Mouse (Mus musculus): ENCODE results near the gene Dennd5b. TPM values are rescaled to one million over a fixed set of nuclear protein-coding genes. Genes with fewer than 3 reads are reported as not detected.
A peak's percentile ranks its signal among the peaks of the same experiment; 100 is the strongest.

Gene Dennd5b
- 42.4 and 61.0 TPM in 2 replicates for total RNA-seq (2014; rRNA removed)
- 11.9 TPM in 2 replicates for polyA plus RNA-seq (2015; fragmentation: Nextera tagmentation; extraction: Ambion mirVana)

DNA sequence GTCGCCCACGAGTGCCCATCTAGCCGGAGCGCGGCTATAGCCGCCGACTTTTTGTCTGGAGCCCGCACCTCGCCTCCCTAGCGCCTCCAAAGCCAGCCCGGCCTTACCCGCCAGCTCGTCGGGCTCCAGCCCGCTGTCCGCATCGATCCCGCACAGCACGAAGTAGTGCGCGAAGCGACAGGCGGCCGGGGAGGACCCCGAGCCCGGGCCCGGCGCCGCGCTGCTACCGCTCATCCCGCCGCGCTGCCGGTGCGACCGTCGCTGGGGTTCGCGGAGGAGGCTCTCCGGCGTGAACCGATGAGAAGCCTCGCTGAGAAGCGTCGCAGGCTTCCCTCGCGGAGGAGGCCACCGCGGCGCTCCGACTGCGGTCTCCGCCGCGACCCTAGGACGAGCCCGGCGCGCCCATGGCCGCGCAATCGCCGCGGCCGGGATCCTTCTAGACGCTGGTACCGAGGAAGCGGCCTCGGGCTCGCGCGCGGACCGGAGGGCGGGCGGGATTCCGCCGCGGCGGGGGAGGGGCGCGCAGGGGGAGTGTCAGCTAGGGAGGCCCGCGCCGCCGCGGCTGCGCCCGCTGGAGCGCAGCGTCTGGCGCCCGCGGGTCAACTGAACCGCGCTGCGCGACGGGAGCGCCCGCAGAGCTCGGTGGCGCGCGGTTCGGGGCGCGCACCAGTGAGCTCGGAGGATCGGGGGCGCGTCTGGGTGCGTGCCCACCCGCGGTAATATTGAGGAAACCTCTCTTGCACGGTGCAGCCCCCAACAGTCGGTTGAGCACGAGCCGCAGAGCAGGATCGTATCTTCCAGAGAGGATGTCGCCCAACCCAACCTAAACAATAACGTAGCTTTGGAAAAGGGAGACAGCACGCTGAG lies at the start of gene Dennd5b:
TSS of gene Dennd5b (minus strand) at position 605 of the 867 bp plus-strand sequence.
- Histone ChIP-seq H3K9ac (replicated peaks; ENCODE audit: low read length) (peak within 1 kb of the TSS; percentile 96), H3K4me2 (ENCODE audit: low read depth, low read length) (peak within 1 kb of the TSS; percentile 74), H3K9me3 (ENCODE audit: low read length) (no peaks in the 10 kb centered on the region), H3K27me3 (ENCODE audit: insufficient read depth, low read length) (no peaks in the 10 kb centered on the region), H3K4me3 (ENCODE audit: low read length) (peak within 1 kb of the TSS; percentile 97), H3K4me1 (ENCODE audit: insufficient read depth, low read length) (peaks cover 4% of the 10 kb centered on the region; the same call in 1 of the 2 replicates), H3K27ac (peak within 1 kb of the TSS; percentile 96), H3K36me3 (ENCODE audit: insufficient read depth, low read length) (no peaks in the 10 kb centered on the region)
- under 1% methylated on average over 98 of the region's 124 CpGs for WGBS
- ATAC-seq (peak; percentile 94), DNase-seq (ENCODE audit: low spot score) (peak; percentile 93)
- TF ChIP-seq CTCF (IDR thresholded peaks at IDR 0.05; ENCODE audit: low read depth), result no peak

- Histone ChIP-seq H3K4me3 (ENCODE audit: low read length) (no peak overlapping the region), H3K9ac (replicated peaks; ENCODE audit: low read length) (no peak overlapping the region), H3K36me3 (ENCODE audit: insufficient read depth, low read length) (no peaks in the 10 kb centered on the region; the same call in 1 of the 2 replicates), H3K4me2 (ENCODE audit: low read depth, low read length) (no peak overlapping the region), H3K4me1 (ENCODE audit: insufficient read depth, low read length) (no peaks in the 10 kb centered on the region), H3K27me3 (ENCODE audit: insufficient read depth, low read length) (no peaks in the 10 kb centered on the region), H3K27ac (no peak overlapping the region), H3K9me3 (ENCODE audit: low read length) (no peaks in the 10 kb centered on the region)
- ATAC-seq (no peak), DNase-seq (ENCODE audit: low spot score) (no peak)
- no peak for TF ChIP-seq CTCF (IDR thresholded peaks at IDR 0.05; ENCODE audit: low read depth)
- 89% methylated on average over 7 of the region's 7 CpGs for WGBS
Observed at GRCm38 (mm10) chr6:149148436-149149229, 47.2 kb upstream of the Dennd5b start.

DNA sequence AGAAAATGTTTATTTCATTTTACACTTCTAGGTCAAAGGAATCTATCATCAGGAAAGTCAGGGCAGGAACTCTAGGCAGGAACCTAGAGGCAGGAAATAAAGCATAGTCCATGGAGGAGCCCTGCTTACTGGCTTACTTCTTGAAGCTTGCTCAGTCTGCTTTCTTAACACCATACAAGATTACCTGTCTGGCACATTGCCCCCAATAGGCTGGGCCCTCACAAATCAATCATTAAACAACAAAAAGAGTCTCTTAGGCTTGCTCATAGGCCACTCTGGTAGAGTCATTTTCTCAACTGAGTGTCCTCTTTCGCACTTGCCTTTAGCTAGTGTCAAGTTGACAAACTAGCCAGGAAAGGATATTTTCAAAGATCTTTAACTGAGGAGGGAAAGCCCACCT lies 43.7 kb upstream of the Dennd5b start:
- no peaks in the 10 kb centered on the region for H3K27me3 ChIP-seq (ENCODE audit: insufficient read depth, low read length)
- no peak for DNase-seq (ENCODE audit: low spot score)
- TF ChIP-seq CTCF (IDR thresholded peaks at IDR 0.05; ENCODE audit: low read depth), result no peak
- no peak for ATAC-seq
- 98% methylated on average over 1 of the region's 1 CpGs for WGBS
- H3K4me2 ChIP-seq (ENCODE audit: low read depth, low read length), result no peak overlapping the region
- H3K27ac ChIP-seq, result no peak overlapping the region
- no peak overlapping the region for H3K4me3 ChIP-seq (ENCODE audit: low read length)
- H3K36me3 ChIP-seq (ENCODE audit: insufficient read depth, low read length), result no peaks in the 10 kb centered on the region
- no peaks in the 10 kb centered on the region for H3K9me3 ChIP-seq (ENCODE audit: low read length)
- H3K9ac ChIP-seq (replicated peaks; ENCODE audit: low read length), result no peak overlapping the region
- H3K4me1 ChIP-seq (ENCODE audit: insufficient read depth, low read length), result no peaks in the 10 kb centered on the region

DNA sequence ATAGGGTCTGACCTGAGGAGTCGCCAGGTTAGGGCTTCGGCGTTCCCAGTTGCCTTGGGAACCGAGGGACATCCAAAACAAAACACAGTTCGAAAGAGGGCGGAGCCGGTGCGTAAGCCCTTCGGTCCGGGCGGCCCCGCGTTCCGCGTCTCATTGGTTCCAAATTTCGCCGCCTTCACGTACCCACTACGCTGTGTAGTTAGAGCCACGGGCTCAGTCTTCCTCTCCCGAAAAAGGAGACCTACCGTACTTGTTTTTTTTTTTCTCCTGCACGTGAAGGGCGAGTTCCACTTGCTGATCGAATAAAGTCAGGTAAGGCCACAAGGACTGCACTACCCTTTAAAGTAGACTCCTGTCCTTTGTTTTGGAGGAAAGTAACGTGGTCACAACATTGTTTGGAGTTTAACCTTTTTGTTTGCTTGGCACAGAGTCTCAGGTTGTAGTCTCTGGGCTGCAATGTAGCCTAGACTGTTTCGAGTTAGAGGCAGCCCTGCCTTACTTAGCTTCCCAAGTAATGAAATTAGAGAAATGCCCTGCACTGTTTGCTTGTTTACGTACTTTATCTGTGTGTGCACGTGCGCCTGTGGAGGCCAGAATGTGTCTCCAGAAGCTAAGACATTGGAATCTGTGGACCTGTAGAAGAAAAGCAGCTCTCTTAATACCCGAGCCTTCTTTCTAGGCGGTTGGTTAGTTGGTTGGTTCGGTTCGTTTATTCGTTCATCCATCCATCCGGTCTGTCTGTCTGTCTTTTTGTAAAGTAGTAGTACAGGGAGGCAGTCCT lies 40.1 kb upstream of the Dennd5b start:
- WGBS, result 4% methylated on average over 36 of the region's 36 CpGs
- 0 out of 2 replicates have a peak, but pooled peaks have one; percentile 2 for TF ChIP-seq CTCF (IDR thresholded peaks at IDR 0.05; ENCODE audit: low read depth)
- Histone ChIP-seq H3K27ac (no peak overlapping the region), H3K9me3 (ENCODE audit: low read length) (no peaks in the 10 kb centered on the region), H3K9ac (replicated peaks; ENCODE audit: low read length) (peak overlapping the region; percentile 13), H3K27me3 (ENCODE audit: insufficient read depth, low read length) (no peaks in the 10 kb centered on the region), H3K4me3 (ENCODE audit: low read length) (peak overlapping the region; percentile 35), H3K36me3 (ENCODE audit: insufficient read depth, low read length) (no peaks in the 10 kb centered on the region), H3K4me1 (ENCODE audit: insufficient read depth, low read length) (no peaks in the 10 kb centered on the region), H3K4me2 (ENCODE audit: low read depth, low read length) (peak overlapping the region; percentile 58)
- DNase-seq (ENCODE audit: low spot score) (peak; percentile 86), ATAC-seq (peak; percentile 97)

- H3K27me3 ChIP-seq (ENCODE audit: insufficient read depth, low read length), result no peaks in the 10 kb centered on the region
- H3K9ac ChIP-seq (replicated peaks; ENCODE audit: low read length), result no peak within 1 kb of the TSS
- H3K4me1 ChIP-seq (ENCODE audit: insufficient read depth, low read length), result no peaks in the 10 kb centered on the region
- DNase-seq (ENCODE audit: low spot score) (no peak), ATAC-seq (no peak)
- H3K36me3 ChIP-seq (ENCODE audit: insufficient read depth, low read length), result no peaks in the 10 kb centered on the region
- H3K9me3 ChIP-seq (ENCODE audit: low read length), result no peaks in the 10 kb centered on the region
- no peak within 1 kb of the TSS for H3K27ac ChIP-seq
- no peak within 1 kb of the TSS for H3K4me3 ChIP-seq (ENCODE audit: low read length)
- no peak within 1 kb of the TSS for H3K4me2 ChIP-seq (ENCODE audit: low read depth, low read length)
- 77% methylated on average over 1 of the region's 1 CpGs for WGBS
- no peak for TF ChIP-seq CTCF (IDR thresholded peaks at IDR 0.05; ENCODE audit: low read depth)
Observed at GRCm38 (mm10) chr6:149139471-149139870, 38.0 kb upstream of the Dennd5b start, which contains the start of gene Etfbkmt. Etfbkmt (plus strand) TSS chr6:149139849.

DNA sequence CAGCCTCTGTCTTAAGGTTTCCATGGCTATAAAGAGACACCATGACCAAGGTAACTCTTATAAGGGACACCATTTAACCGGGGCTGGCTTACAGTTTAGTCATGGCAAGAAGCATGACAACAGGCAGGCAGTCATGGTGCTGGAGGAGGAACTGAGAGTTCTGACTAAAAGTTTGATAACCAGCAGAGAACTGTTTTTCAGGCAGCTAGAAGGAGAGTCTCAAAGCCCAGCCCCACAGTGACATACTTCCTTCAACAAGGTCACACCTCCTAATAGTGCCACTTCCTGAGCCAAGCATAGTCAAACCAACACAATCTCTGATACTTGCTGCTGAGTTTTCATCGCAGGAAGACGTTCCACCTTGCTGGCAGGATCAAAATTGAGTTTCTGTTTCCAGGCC lies 37.5 kb upstream of the Dennd5b start:
- WGBS, result 91% methylated on average over 3 of the region's 3 CpGs
- Histone ChIP-seq H3K4me2 (ENCODE audit: low read depth, low read length) (no peak overlapping the region), H3K27ac (no peak overlapping the region), H3K9ac (replicated peaks; ENCODE audit: low read length) (no peak overlapping the region), H3K9me3 (ENCODE audit: low read length) (no peaks in the 10 kb centered on the region), H3K27me3 (ENCODE audit: insufficient read depth, low read length) (no peaks in the 10 kb centered on the region), H3K4me3 (ENCODE audit: low read length) (no peak overlapping the region), H3K36me3 (ENCODE audit: insufficient read depth, low read length) (no peaks in the 10 kb centered on the region), H3K4me1 (ENCODE audit: insufficient read depth, low read length) (no peaks in the 10 kb centered on the region)
- no peak for TF ChIP-seq CTCF (IDR thresholded peaks at IDR 0.05; ENCODE audit: low read depth)
- no peak for DNase-seq (ENCODE audit: low spot score)
- no peak for ATAC-seq

Measured in hindbrain, postnatal 0 days (tissue).